ENCODE assay signal across 9 mouse cellular contexts in genomic region chr7:28100596-28101590, GRCm38 (mm10). TPM values are rescaled to one million over a fixed set of nuclear protein-coding genes. Genes with fewer than 3 reads are reported as not detected.
A peak's percentile ranks its signal among the peaks of the same experiment; 100 is the strongest.
DNase-seq lines count a peak whose midpoint lies in the region; TF ChIP-seq lines count a peak whose summit lies in the region.
"Had no signal": no experiment of that assay in that cellular context is flagged by ENCODE, and none has a peak within 500 bp of the region (broad histone marks: within the 10 kb centered on the region; RNA-seq: fewer than 3 reads in every experiment).

No protein-coding gene starts in this region.

- in situ Hi-C loops in ES-E14 (cut with MboI; ENCODE audit: low sequenced_read_pairs in 2 of 2, unreplicated experiment in 2 of 2): no loop called here

- no peaks in the 10 kb centered on the region for H3K9me3 ChIP-seq in ES-E14 (ENCODE audit: control insufficient read depth, insufficient read depth, low read depth, low read length)

- H3K9ac ChIP-seq in ES-E14 (ENCODE audit: insufficient read depth, low read depth, low read length, poor library complexity, severe bottlenecking): no peak overlapping the region; the same call in 1 of the 2 replicates
- H3K9ac ChIP-seq: embryonic facial prominence, embryonic 13.5 days; neural tube, embryonic 13.5 days had no signal

- H3K36me3 ChIP-seq in ES-E14 (ENCODE audit: control insufficient read depth, insufficient read depth, low read length, poor library complexity, severe bottlenecking): no peaks in the 10 kb centered on the region
- H3K36me3 ChIP-seq: embryonic facial prominence, embryonic 13.5 days; neural tube, embryonic 13.5 days had no signal

- H3K4me3 ChIP-seq in ES-E14 (ENCODE audit: insufficient read depth in 1 of 2, low read depth in 1 of 2, low read length in 2 of 2, poor library complexity in 1 of 2, severe bottlenecking in 1 of 2): no peak overlapping the region
- H3K4me3 ChIP-seq: embryonic facial prominence, embryonic 13.5 days; neural tube, embryonic 13.5 days had no signal

- no peak overlapping the region for H3K27ac ChIP-seq in ES-E14 (ENCODE audit: insufficient read depth, low read depth, low read length, poor library complexity, severe bottlenecking)
- H3K27ac ChIP-seq: embryonic facial prominence, embryonic 13.5 days; neural tube, embryonic 13.5 days had no signal

- DNase-seq in left cerebral cortex, adult 18-20 months (ENCODE audit: low spot score in 2 of 2): peak; percentile 25 to 47
- no peak for DNase-seq in left cerebral cortex, adult 11 months (ENCODE audit: low spot score)
- DNase-seq in ES-E14 (ENCODE audit: low read depth, low spot score) (peak; percentile 74), ZHBTc4 (ENCODE audit: low read depth, low spot score) (peak; percentile 89)
- DNase-seq in kidney, postnatal 14 days: peak; percentile 42
- peak; percentile 56 for DNase-seq in retina, embryonic 14.5 days (ENCODE audit: low spot score)
- DNase-seq in cerebellum, adult 8-10 months: no peak

- H3K4me1 ChIP-seq in ES-E14 (ENCODE audit: control insufficient read depth in 2 of 2, insufficient read depth in 2 of 2, low read length in 2 of 2, poor library complexity in 1 of 2): no peaks in the 10 kb centered on the region; a peak in 1 of 4 replicates

TF ChIP-seq in ES-E14, 5 proteins besides CTCF, POLR2A, EP300 and RAD21:
- TF ChIP-seq ZC3H11A (IDR thresholded peaks at IDR 0.05; ENCODE audit: borderline replicate concordance, low read depth, low read length) (no peak), CHD2 (IDR thresholded peaks at IDR 0.05; ENCODE audit: low read depth, low read length) (no peak), HCFC1 (IDR thresholded peaks at IDR 0.05; ENCODE audit: borderline replicate concordance, insufficient read depth, low read length) (no peak), ZNF384 (IDR thresholded peaks at IDR 0.05; ENCODE audit: low read depth, low read length) (no peak), MAFK (IDR thresholded peaks at IDR 0.05; ENCODE audit: insufficient read depth, low read depth, low read length) (no peak)

RNA-seq across cellular contexts. Expression of gene 9530053A07Rik, which starts 28.4 kb away (rescaled TPM):
- total RNA-seq in left cerebral cortex, adult 18-20 months (2021): under 1 TPM in 1 of 2 experiments, not detected in 1; 0.09 TPM
- total RNA-seq in ES-E14 (2012; rRNA removed): 0.85 and 1.4 TPM in 2 replicates

RNA-seq across cellular contexts. Expression of gene Fcgbp, which starts 29.9 kb away (rescaled TPM):
- total RNA-seq in left cerebral cortex, adult 18-20 months (2021): under 1 TPM; 0.30 to 0.58 TPM
- total RNA-seq in ES-E14 (2012; rRNA removed): 0.85 and 1.2 TPM in 2 replicates

RNA-seq across cellular contexts. Expression of gene Psmc4, which starts 51.0 kb away (rescaled TPM):
- 100 to 1,000 TPM; 126 to 128 TPM for total RNA-seq in left cerebral cortex, adult 18-20 months (2021)
- 211 and 287 TPM in 2 replicates for total RNA-seq in ES-E14 (2012; rRNA removed)

Comparison
In these comparisons a context has a peak if more than half of its experiments do, and no peak if none do; other contexts are left out.
1. DNase-seq: peak in left cerebral cortex, adult 18-20 months (2 of 2), ES-E14 (single experiment), ZHBTc4 (single experiment), kidney, postnatal 14 days (single experiment) and retina, embryonic 14.5 days (single experiment); none in left cerebral cortex, adult 11 months (single experiment) and cerebellum, adult 8-10 months (single experiment).